Mouse (Mus musculus) thymus, postnatal 4 days (tissue): ENCODE measurements around the gene Tvp23b.

Source experiments
- DNase-seq: peaks from one replicate; pipeline ENCODE4 v3.0.0; 2021

Tvp23b gene

GRCm38 (mm10) chr11:62901699-62902323 is 22.6 kb downstream of the Tvp23b start:
- peak; percentile 50 for DNase-seq

- no peak for DNase-seq
These were observed 24.7 kb downstream of the Tvp23b start for GRCm38 (mm10) chr11:62903871-62904495.

- peak; percentile 65 for DNase-seq
These were observed 30.6 kb downstream of the Tvp23b start for GRCm38 (mm10) chr11:62909720-62910306.

GRCm38 (mm10) chr11:62911362-62911761 is 32.1 kb downstream of the Tvp23b start:
- no peak for DNase-seq

- DNase-seq = no peak
These were observed 33.9 kb downstream of the Tvp23b start for GRCm38 (mm10) chr11:62913141-62913540.

- DNase-seq = peak; percentile 69
These were observed 35.3 kb downstream of the Tvp23b start for GRCm38 (mm10) chr11:62914532-62914931.

GRCm38 (mm10) chr11:62915486-62915885 is 36.2 kb downstream of the Tvp23b start:
- DNase-seq = no peak

GRCm38 (mm10) chr11:62916765-62917164 is 37.5 kb downstream of the Tvp23b start:
- no peak for DNase-seq

- DNase-seq = no peak
These were observed 40.9 kb downstream of the Tvp23b start for GRCm38 (mm10) chr11:62919946-62920742.

- no peak for DNase-seq
These were observed 41.4 kb downstream of the Tvp23b start for GRCm38 (mm10) chr11:62920743-62921050.

- DNase-seq = peak; percentile 74
These were observed 42.1 kb downstream of the Tvp23b start for GRCm38 (mm10) chr11:62921052-62921977.

- no peak for DNase-seq
These were observed 45.0 kb downstream of the Tvp23b start for GRCm38 (mm10) chr11:62924091-62924761.

GRCm38 (mm10) chr11:62929799-62930198 is 50.5 kb downstream of the Tvp23b start:
- no peak for DNase-seq

- no peak for DNase-seq
These were observed 51.3 kb downstream of the Tvp23b start for GRCm38 (mm10) chr11:62930574-62930973.

GRCm38 (mm10) chr11:62931141-62931540 is 51.9 kb downstream of the Tvp23b start:
- DNase-seq = no peak

- DNase-seq = no peak
These were observed 53.8 kb downstream of the Tvp23b start for GRCm38 (mm10) chr11:62933099-62933498.

GRCm38 (mm10) chr11:62934795-62935514 is 55.7 kb downstream of the Tvp23b start:
- no peak for DNase-seq

GRCm38 (mm10) chr11:62937986-62938385 is 58.7 kb downstream of the Tvp23b start:
- no peak for DNase-seq

- no peak for DNase-seq
These were observed 59.7 kb downstream of the Tvp23b start for GRCm38 (mm10) chr11:62938921-62939320.

- no peak for DNase-seq
These were observed 60.9 kb downstream of the Tvp23b start for GRCm38 (mm10) chr11:62940176-62940575.

- DNase-seq = no peak
These were observed 64.3 kb downstream of the Tvp23b start for GRCm38 (mm10) chr11:62943538-62943937.
